Mouse (Mus musculus): Measurements from ENCODE around the gene Slc25a27. TPM values are rescaled to one million over a fixed set of nuclear protein-coding genes. Genes with fewer than 3 reads are reported as not detected.

Gene Slc25a27
- polyA plus RNA-seq, 1 experiment from 2014 or later: 5.9 TPM

- Histone ChIP-seq H3K4me2 (replicated peaks; ENCODE audit: low read depth) (no peak overlapping the region), H3K27me3 (ENCODE audit: control insufficient read depth, insufficient read depth, low read length) (no peaks in the 10 kb centered on the region), H3K4me3 (ENCODE audit: low read depth, low read length) (no peak overlapping the region), H3K36me3 (ENCODE audit: control insufficient read depth, insufficient read depth, low read length) (0 out of 2 replicates have a peak, but pooled peaks cover 3% of the 10 kb centered on the region), H3K4me1 (replicated peaks; ENCODE audit: control insufficient read depth, insufficient read depth) (no peaks in the 10 kb centered on the region), H3K27ac (replicated peaks) (no peak overlapping the region), H3K9ac (ENCODE audit: low read length) (no peak overlapping the region), H3K9me3 (ENCODE audit: control insufficient read depth, low read length) (no peaks in the 10 kb centered on the region)
- ATAC-seq (ENCODE audit: low FRiP score, low TSS enrichment): no peak
- DNase-seq (ENCODE audit: low spot score): no peak
- TF ChIP-seq EP300 (optimal IDR thresholded peaks at IDR 0.05): no peak
- TF ChIP-seq CTCF (IDR thresholded peaks at IDR 0.05; ENCODE audit: low read depth): peak; percentile 23; the same call in 1 of the 2 replicates
- 91% methylated on average over 3 of the region's 3 CpGs for WGBS
These were observed 39.7 kb upstream of the Slc25a27 start for GRCm38 (mm10) chr17:43706749-43707148.

DNA sequence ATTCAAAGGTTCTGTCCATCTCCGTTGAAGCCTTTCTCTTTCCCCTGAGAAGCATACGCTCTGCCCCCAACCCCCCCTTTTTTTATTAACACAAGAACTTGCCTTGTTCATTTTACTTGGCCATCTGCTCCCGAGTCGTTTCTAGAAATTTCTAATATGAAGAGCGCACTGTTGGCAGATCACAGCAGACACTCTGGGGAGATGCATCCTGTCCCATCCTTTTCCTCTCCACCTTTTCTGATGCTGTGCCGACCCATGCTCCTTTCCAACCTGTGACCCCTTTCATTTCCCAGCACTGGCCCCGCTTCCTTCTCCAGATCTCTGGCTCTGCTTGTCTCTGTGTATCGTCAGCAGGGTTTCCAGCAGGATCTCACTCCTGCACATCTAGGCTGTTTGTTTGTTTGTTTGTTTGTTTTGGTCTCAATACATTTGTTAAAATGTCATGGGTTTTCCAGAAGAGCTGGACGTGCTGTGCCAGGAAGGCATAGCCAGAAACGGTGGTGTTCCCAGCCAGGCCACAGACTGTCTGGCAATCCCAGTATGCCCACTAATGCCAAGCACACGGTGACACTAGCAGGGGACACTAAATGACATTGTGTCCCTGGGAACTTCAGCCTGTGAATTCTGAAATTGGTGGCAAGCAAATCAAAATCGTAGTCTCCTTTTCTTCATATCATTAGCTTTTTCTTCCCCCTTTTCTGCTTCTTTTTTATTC, 37.4 kb upstream of the Slc25a27 start:
- no peaks in the 10 kb centered on the region for H3K27me3 ChIP-seq (ENCODE audit: control insufficient read depth, insufficient read depth, low read length)
- H3K4me2 ChIP-seq (replicated peaks; ENCODE audit: low read depth): no peak overlapping the region
- TF ChIP-seq EP300 (optimal IDR thresholded peaks at IDR 0.05) (no peak), CTCF (IDR thresholded peaks at IDR 0.05; ENCODE audit: low read depth) (no peak)
- ATAC-seq (ENCODE audit: low FRiP score, low TSS enrichment) (no peak), DNase-seq (ENCODE audit: low spot score) (no peak)
- no peak overlapping the region for H3K9ac ChIP-seq (ENCODE audit: low read length)
- H3K9me3 ChIP-seq (ENCODE audit: control insufficient read depth, low read length): no peaks in the 10 kb centered on the region
- no peak overlapping the region for H3K27ac ChIP-seq (replicated peaks)
- 87% methylated on average over 12 of the region's 12 CpGs for WGBS
- H3K4me3 ChIP-seq (ENCODE audit: low read depth, low read length): no peak overlapping the region
- H3K36me3 ChIP-seq (ENCODE audit: control insufficient read depth, insufficient read depth, low read length): 0 out of 2 replicates have a peak, but pooled peaks cover 3% of the 10 kb centered on the region
- no peaks in the 10 kb centered on the region for H3K4me1 ChIP-seq (replicated peaks; ENCODE audit: control insufficient read depth, insufficient read depth)

GRCm38 (mm10) chr17:43701060-43701459, 34.0 kb upstream of the Slc25a27 start:
- Histone ChIP-seq H3K4me3 (ENCODE audit: low read depth, low read length) (no peak overlapping the region), H3K27me3 (ENCODE audit: control insufficient read depth, insufficient read depth, low read length) (no peaks in the 10 kb centered on the region), H3K9ac (ENCODE audit: low read length) (no peak overlapping the region), H3K4me1 (replicated peaks; ENCODE audit: control insufficient read depth, insufficient read depth) (no peaks in the 10 kb centered on the region), H3K4me2 (replicated peaks; ENCODE audit: low read depth) (no peak overlapping the region), H3K27ac (replicated peaks) (no peak overlapping the region), H3K36me3 (ENCODE audit: control insufficient read depth, insufficient read depth, low read length) (no peaks in the 10 kb centered on the region), H3K9me3 (ENCODE audit: control insufficient read depth, low read length) (no peaks in the 10 kb centered on the region)
- WGBS: 69% methylated on average over 6 of the region's 6 CpGs
- DNase-seq (ENCODE audit: low spot score): peak; percentile 55
- ATAC-seq (ENCODE audit: low FRiP score, low TSS enrichment): no peak
- no peak for TF ChIP-seq EP300 (optimal IDR thresholded peaks at IDR 0.05)
- peak; percentile 89 for TF ChIP-seq CTCF (IDR thresholded peaks at IDR 0.05; ENCODE audit: low read depth)

DNA sequence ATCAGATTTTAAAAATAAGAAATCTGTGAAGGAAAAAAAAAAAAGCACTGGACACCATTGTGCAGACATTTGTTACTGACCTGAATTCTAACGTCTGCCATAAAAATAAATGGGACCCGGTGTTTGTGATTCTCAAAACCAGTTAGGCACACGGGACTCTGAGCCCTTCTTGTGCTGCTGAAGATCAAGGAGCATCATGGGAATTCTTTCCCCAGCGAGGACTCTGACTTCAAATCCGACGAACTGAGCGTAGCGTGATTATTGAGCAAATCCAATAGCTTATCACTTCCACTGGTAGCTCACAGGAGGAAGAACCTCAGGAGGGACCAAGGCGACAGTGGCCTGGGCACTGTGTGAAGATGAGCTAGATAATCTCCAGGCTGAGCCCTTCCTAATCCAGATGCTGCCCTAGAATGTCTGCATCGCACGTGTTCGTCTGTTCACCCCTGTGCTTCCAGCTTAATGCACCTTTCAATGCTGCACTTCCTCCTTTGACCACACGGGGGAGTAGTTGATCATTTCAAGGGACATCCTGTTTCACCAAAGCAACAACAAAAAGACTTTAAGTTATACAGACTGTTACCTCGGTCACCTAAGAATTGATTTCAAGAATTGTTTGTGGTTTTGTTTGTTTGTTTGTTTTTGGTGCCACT, 32.1 kb upstream of the Slc25a27 start:
- ATAC-seq (ENCODE audit: low FRiP score, low TSS enrichment): peak; percentile 35; the same call in 1 of the 2 replicates
- 39% methylated on average over 14 of the region's 14 CpGs for WGBS

DNA sequence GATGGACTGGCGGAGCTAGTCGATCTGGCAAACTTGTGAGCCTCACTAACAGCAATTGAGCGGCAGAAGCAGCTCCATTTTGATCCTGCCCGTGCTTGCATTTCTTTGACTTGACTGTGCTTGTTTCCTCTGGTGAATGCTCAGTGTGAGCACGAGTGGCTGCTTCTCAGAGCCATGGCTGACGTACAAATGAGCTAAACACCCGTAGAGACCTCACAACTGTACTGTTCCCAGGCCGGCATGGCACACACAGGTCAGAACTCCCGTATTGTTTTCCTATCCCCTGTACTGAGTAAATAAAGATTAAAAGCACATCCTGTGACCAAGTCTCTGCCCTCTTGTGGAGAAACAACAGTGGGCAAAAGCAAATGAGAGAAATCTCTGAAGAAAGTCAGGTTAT, 22.6 kb upstream of the Slc25a27 start:
- TF ChIP-seq EP300 (optimal IDR thresholded peaks at IDR 0.05): no peak
- TF ChIP-seq CTCF (IDR thresholded peaks at IDR 0.05; ENCODE audit: low read depth): peak; percentile 34; the same call in 1 of the 2 replicates
- Histone ChIP-seq H3K4me3 (ENCODE audit: low read depth, low read length) (no peak overlapping the region), H3K27ac (replicated peaks) (no peak overlapping the region), H3K9me3 (ENCODE audit: control insufficient read depth, low read length) (no peaks in the 10 kb centered on the region), H3K9ac (ENCODE audit: low read length) (no peak overlapping the region), H3K4me2 (replicated peaks; ENCODE audit: low read depth) (no peak overlapping the region), H3K36me3 (ENCODE audit: control insufficient read depth, insufficient read depth, low read length) (peaks cover 5% of the 10 kb centered on the region; the same call in 1 of the 2 replicates), H3K4me1 (replicated peaks; ENCODE audit: control insufficient read depth, insufficient read depth) (no peaks in the 10 kb centered on the region), H3K27me3 (ENCODE audit: control insufficient read depth, insufficient read depth, low read length) (no peaks in the 10 kb centered on the region)
- DNase-seq (ENCODE audit: low spot score) (no peak), ATAC-seq (ENCODE audit: low FRiP score, low TSS enrichment) (no peak)
- 60% methylated on average over 9 of the region's 9 CpGs for WGBS

More for the DNA sequence above, 32.1 kb upstream of the Slc25a27 start:
- 0 out of 2 replicates have a peak, but pooled peaks cover 4% of the 10 kb centered on the region for H3K9me3 ChIP-seq (ENCODE audit: control insufficient read depth, low read length)
- H3K27ac ChIP-seq (replicated peaks): no peak overlapping the region
- H3K4me2 ChIP-seq (replicated peaks; ENCODE audit: low read depth): no peak overlapping the region
- H3K4me3 ChIP-seq (ENCODE audit: low read depth, low read length): no peak overlapping the region
- H3K9ac ChIP-seq (ENCODE audit: low read length): no peak overlapping the region
- no peaks in the 10 kb centered on the region for H3K27me3 ChIP-seq (ENCODE audit: control insufficient read depth, insufficient read depth, low read length)
- TF ChIP-seq EP300 (optimal IDR thresholded peaks at IDR 0.05): no peak
- peak; percentile 96 for TF ChIP-seq CTCF (IDR thresholded peaks at IDR 0.05; ENCODE audit: low read depth)
- DNase-seq (ENCODE audit: low spot score): peak; percentile 79
- H3K36me3 ChIP-seq (ENCODE audit: control insufficient read depth, insufficient read depth, low read length): no peaks in the 10 kb centered on the region
- H3K4me1 ChIP-seq (replicated peaks; ENCODE audit: control insufficient read depth, insufficient read depth): no peaks in the 10 kb centered on the region

GRCm38 (mm10) chr17:43684638-43685037, 17.6 kb upstream of the Slc25a27 start:
- ATAC-seq (ENCODE audit: low FRiP score, low TSS enrichment) (no peak), DNase-seq (ENCODE audit: low spot score) (no peak)
- Histone ChIP-seq H3K4me2 (replicated peaks; ENCODE audit: low read depth) (no peak overlapping the region), H3K27ac (replicated peaks) (no peak overlapping the region), H3K4me3 (ENCODE audit: low read depth, low read length) (no peak overlapping the region), H3K27me3 (ENCODE audit: control insufficient read depth, insufficient read depth, low read length) (no peaks in the 10 kb centered on the region), H3K36me3 (ENCODE audit: control insufficient read depth, insufficient read depth, low read length) (0 out of 2 replicates have a peak, but pooled peaks cover 2% of the 10 kb centered on the region), H3K9me3 (ENCODE audit: control insufficient read depth, low read length) (no peaks in the 10 kb centered on the region), H3K4me1 (replicated peaks; ENCODE audit: control insufficient read depth, insufficient read depth) (no peaks in the 10 kb centered on the region), H3K9ac (ENCODE audit: low read length) (no peak overlapping the region)
- no peak for TF ChIP-seq CTCF (IDR thresholded peaks at IDR 0.05; ENCODE audit: low read depth)
- TF ChIP-seq EP300 (optimal IDR thresholded peaks at IDR 0.05): no peak
- 95% methylated on average over 5 of the region's 5 CpGs for WGBS

Data from stomach, postnatal 0 days (tissue).